In the genomic region with DNA sequence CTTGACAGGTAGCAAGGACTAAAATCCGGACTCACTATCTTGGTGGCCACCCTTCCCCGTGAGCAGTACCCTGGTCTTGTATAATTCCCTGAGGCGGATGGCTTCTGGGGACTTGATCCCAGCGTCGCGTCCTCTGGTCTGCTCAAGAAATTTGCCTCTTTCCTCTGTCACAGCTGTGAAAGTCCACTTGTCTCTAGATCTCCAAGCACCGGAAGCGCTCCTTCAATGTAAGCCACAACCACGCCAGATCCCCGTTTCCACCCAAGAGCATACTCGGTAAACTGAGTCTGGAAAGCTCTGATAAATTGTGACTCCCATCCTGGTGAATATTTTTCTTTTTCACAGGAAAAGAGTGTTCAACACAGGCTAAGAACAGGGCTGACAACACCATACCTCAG, we compare ENCODE assay signal across 1 mouse cellular context.
TF ChIP-seq lines count a peak whose summit lies in the region.

No protein-coding gene starts in this region.

TF ChIP-seq in MEL, 35 proteins besides CTCF, POLR2A, EP300 and RAD21 (continued from another document):
- TF ChIP-seq POLR2AphosphoS2 (IDR thresholded peaks at IDR 0.05; ENCODE audit: low read length) (no peak), MXI1 (IDR thresholded peaks at IDR 0.05; ENCODE audit: low read depth, low read length) (no peak), MAX (IDR thresholded peaks at IDR 0.05; ENCODE audit: low read length) (no peak), GATA1 (IDR thresholded peaks at IDR 0.05; ENCODE audit: low read depth, low read length) (no peak), ZNF384 (IDR thresholded peaks at IDR 0.05; ENCODE audit: low read depth, low read length) (no peak), E2F4 (IDR thresholded peaks at IDR 0.05; ENCODE audit: borderline replicate concordance, low read depth, low read length) (no peak), USF2 (IDR thresholded peaks at IDR 0.05; ENCODE audit: borderline replicate concordance in 1 of 2, insufficient read depth in 1 of 2, low read depth in 1 of 2, low read length in 2 of 2) (no peak)
